Mouse (Mus musculus) regulatory T cell (primary cell): ENCODE measurements around the gene Fras1.

Source experiments
- in situ Hi-C: fragments of 300-600 bp; cut with MboI, MseI; formaldehyde crosslinking; loops from one replicate; pipeline ENCODE4 v1.15.1; 2025; ENCODE audit warnings: high pct_unique_total_duplicates

Fras1 gene

GRCm38 (mm10) chr5:96402555-96402954 lies 28.8 kb downstream of the Fras1 start:
- in situ Hi-C loops: no loop called here

DNA sequence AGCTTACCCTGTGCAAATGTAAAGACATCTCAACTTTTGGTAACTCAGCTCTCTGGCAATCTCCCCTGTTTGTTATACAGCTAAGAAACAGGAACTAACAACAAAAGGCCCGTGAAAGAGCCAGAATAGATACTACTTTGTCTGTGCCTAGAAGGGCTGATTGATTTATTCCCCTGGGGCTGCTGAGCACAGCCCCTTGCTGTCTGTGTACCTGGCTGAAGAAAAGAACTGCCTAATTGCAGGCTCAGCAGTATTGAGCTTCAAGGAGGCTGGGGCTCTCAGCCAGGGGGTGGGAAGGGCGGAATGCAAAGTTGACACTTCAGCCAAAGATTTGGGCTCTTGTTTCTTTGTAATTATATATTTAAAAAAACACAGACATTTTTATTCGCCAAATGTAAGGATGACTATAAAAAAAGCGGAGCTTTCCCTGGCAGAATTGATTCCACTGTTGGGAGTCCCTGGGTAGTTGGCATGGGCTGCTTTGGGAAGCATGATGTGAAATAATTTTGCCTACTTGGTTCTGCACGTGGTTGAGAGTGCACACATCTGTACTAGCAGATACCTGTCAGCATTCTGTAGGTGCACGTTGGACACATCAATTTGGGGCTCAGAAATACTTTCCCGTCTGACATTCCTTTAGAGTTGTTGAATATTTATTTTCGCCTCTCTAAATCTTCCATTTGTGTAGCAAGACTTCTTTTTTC lies 31.5 kb downstream of the Fras1 start:
- in situ Hi-C loops: no loop called here

GRCm38 (mm10) chr5:96408291-96408690 lies 34.5 kb downstream of the Fras1 start:
- in situ Hi-C loops: no loop called here

DNA sequence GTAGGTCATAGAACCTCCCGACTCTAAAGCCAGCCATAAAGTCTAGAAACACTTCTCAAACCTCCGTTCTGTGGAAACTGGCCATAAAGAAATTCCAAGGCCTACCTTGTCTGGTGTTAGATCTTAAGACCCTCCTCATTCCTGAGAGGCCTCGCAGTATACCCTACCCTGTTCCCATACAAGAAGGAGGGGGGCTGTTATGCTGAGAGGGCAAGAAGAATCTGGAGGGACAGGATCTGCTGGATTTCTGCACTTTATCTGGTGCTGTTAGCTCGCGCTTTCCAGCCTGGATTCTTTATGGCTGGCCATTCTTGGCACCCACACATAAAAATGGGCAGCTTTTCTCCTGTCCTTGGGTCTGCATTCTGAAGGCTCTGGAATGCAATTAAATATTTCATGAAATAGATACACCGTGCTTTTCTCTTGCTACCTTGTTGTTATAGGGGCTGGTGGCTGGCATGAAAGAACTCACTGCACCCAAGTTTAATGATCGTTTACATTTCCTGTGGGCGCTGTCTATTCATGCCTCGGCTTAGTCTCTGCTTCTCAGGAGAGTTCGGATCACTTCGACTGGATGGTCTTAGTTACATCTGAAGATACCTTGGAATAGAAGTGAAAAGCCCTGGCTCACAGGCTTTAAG lies 39.1 kb downstream of the Fras1 start:
- in situ Hi-C loops: no loop called here

DNA sequence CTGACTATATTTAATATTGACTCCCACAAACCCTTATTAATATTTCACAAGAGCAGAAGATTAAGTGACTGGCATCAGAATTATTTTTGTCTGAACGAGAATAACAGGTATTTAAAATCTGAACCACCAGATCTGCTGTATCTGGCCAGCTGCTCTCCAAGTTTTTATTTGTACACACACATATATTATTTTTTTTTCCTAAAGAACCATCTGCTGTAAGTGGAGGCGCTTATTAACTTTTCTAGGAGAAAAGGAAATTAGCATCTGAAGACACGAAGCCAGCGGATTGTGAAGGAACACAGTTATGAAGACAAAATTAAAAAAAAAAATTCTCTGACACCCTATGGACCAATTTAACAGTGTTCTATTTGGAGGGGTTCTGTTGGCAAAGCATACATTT lies 43.4 kb downstream of the Fras1 start:
- in situ Hi-C loops: no loop called here

- in situ Hi-C loops: no loop called here
These were observed 47.8 kb downstream of the Fras1 start for GRCm38 (mm10) chr5:96421550-96421949.

DNA sequence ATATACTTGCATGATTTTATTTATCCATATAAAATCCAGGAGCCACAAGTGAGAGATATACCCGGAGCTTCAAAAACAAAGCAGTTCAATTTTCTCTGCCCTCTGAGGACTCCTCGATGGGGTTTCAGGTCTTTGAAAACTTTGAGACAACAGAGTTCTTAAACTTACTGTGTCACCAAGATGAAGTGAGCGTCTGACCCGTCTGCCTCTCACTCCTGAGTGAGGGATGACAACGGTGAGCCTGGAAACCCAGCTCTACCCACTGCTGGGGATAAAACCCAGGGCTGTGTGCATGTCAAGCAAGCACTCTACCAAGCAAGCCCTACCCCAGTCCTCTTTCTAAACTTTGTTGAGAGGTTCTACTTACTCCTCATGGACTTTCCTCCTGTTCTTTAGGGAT lies 49.0 kb downstream of the Fras1 start:
- in situ Hi-C loops: no loop called here

- in situ Hi-C loops: no loop called here
These were observed 51.6 kb downstream of the Fras1 start for GRCm38 (mm10) chr5:96425391-96425790.

DNA sequence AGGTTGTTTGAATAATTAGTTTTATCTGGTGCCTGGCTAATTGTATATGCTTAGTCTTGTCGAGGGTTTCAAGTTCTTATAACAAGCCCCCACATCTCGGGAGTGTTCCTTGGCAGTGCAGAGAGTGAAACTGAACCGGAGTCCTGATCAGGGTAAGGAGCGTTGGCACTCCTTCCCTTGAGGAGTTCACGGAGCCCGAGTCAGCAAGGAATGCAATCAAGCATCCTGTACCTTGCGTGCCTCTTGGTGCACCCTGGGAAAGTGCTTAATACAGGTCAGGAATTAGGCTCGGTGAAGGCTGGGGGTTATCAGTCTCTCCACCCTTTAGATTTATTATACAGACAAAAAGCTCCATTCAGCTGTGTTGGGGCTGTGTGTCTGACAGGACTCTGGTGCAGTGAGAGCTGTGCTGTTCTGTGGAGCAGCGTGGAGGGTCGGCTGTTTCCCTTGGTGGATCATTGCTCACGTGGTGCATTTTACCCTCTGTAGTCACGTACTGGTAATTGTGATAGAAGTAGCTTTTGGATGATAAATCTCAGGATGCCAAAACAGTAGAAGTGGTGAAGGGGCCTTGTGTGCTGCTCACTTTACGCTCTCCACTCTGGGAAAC lies 55.9 kb downstream of the Fras1 start:
- in situ Hi-C loops: no loop called here

- in situ Hi-C loops: no loop called here
These were observed 64.1 kb downstream of the Fras1 start for GRCm38 (mm10) chr5:96437870-96438269.

- in situ Hi-C loops: no loop called here
These were observed 66.1 kb downstream of the Fras1 start for GRCm38 (mm10) chr5:96439811-96440210.

DNA sequence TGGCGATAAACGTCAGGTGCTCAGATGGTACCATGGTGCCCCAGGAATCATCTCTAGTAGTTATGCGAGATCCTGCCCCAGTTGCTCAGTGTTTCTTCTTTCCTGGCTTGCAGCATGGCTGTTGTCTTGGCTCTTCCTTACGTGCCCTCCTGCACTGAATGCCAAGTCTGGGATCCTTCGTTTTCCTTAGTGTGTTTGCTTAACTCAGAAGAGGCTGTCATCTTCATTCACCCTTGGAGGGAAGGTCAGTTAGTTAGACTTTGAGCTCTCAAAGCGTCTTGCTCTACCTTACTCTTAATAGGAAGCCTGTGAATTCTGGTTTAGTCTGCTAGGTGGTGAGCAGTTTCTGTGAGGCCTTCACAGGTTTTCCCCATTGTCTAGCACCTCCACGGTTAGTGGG lies 73.7 kb downstream of the Fras1 start:
- in situ Hi-C loops: no loop called here

GRCm38 (mm10) chr5:96452027-96452426 lies 78.3 kb downstream of the Fras1 start:
- in situ Hi-C loops: no loop called here

- in situ Hi-C loops: no loop called here
These were observed 79.6 kb downstream of the Fras1 start for GRCm38 (mm10) chr5:96453386-96453785.

GRCm38 (mm10) chr5:96454422-96454821 lies 80.7 kb downstream of the Fras1 start:
- in situ Hi-C loops: no loop called here

DNA sequence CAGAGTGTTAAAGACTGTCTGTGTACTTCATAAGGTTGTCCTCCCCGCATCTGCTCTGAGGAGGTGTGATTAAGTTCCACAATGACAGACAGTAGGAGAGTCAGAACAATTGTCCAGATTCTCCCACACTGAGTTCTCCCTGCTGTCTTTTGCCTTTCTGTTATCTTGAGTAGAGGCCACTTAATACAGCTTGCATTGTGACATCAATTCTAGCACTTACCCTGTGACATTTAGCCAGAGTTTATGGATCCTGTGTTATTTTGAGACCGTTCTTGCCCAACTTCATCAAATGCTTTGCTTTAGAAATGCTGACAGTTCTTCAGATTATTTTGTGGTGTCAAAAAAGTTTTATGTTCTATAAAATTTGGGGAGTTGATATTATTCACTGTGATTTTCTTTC lies 81.5 kb downstream of the Fras1 start:
- in situ Hi-C loops: no loop called here

DNA sequence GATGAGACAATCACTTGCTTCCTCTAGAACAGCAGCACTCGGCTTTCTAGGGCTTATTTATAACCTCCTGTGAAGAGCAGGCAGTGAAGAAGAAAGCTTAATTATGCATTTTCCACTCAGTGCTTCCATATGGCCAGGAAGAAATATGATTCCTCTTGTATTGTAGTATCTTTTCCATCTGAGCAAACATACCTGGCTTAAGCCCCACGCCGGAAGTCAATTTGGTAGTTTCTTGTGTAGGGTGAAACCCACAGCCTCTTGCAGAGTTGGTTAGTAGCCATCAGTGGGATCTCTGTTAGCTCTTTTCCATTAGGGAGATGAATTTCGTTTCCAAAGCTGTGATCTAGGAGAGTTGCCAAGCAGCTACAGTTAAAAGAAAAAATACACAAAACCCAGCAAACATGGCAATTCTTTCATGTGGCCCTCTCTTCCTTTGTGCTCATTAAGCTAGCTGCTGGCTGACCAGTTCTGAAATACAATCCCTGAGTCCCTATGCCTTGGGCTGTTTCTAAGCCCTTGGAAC lies 83.7 kb downstream of the Fras1 start:
- in situ Hi-C loops: no loop called here

- in situ Hi-C loops: no loop called here
These were observed 85.8 kb downstream of the Fras1 start for GRCm38 (mm10) chr5:96459605-96460004.

- in situ Hi-C loops: no loop called here
These were observed 88.4 kb downstream of the Fras1 start for GRCm38 (mm10) chr5:96462197-96462596.

- in situ Hi-C loops: no loop called here
These were observed 92.7 kb downstream of the Fras1 start for GRCm38 (mm10) chr5:96466461-96466860.

GRCm38 (mm10) chr5:96471995-96472394 lies 98.2 kb downstream of the Fras1 start:
- in situ Hi-C loops: no loop called here

GRCm38 (mm10) chr5:96475488-96475887 lies 101.7 kb downstream of the Fras1 start:
- in situ Hi-C loops: no loop called here

DNA sequence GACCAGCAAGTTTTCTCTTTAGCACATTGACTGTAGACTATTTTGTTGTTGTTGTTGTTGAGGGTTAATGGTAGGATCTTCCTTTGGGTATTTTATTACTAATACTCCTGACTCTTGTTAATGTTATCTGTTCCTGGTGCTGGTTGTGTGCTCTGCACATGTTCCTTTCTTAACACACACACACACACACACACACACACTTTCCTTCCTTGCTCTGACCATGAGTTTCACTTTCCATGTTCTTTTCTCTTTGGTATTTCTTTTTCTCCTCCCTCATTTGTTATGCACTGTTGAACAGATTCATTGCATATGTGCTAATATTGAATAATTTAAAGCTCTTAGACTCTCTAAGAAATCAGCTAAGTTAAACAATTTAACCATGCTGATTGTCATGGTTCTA lies 105.2 kb downstream of the Fras1 start:
- in situ Hi-C loops: no loop called here
